Mouse (Mus musculus): Measurements from ENCODE around the gene Rnf130.

The Rnf130 gene

DNA sequence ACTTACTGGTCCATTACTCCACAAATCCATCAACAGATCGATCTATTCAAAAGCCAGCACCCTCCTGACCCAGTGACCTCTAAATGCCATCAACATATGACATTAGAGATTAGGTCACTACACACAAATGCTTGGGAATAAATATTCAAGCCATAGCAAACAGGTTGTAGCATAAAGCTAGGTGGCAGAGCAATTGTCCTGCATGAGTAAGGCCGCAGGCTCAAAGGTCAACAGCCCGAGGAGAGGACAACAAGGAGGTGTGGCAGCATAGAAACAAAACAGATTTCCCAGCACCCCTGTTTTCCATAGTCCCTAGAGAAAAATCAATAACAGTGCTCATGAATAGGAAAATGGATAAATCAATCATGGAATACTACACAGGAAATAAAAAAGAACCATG, 3.1 kb upstream of the Rnf130 start:
- in situ Hi-C loops (cut with MboI, MseI): no loop called here

DNA sequence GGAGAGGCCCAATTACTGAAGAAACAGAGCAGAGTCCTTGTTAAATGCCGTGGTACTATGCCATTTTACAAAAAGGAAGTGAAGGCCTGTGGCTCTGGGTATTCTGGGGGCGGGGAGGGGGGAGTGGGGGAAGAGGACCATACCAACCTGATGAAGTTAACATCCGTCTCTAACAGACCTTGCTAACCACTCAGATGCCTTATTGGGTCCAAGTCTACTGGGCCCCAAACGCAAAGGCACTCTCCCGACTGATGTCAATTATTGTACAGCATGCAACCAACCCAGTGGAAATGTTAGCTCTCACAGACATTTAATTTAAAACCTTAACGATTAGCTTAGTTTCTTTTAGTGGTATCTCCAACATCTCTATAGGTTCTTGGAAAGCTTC, 707 bp upstream of the Rnf130 start:
- in situ Hi-C loops (cut with MboI, MseI): no loop called here

GRCm38 (mm10) chr11:50025721-50026520, 775 bp downstream of the Rnf130 start:
- in situ Hi-C loops (cut with MboI, MseI): loop anchor here in 1 of 2 experiments (5.0 kb wide), 1 partner anchor 111 kb away; no protein-coding TSS in a partner anchor

DNA sequence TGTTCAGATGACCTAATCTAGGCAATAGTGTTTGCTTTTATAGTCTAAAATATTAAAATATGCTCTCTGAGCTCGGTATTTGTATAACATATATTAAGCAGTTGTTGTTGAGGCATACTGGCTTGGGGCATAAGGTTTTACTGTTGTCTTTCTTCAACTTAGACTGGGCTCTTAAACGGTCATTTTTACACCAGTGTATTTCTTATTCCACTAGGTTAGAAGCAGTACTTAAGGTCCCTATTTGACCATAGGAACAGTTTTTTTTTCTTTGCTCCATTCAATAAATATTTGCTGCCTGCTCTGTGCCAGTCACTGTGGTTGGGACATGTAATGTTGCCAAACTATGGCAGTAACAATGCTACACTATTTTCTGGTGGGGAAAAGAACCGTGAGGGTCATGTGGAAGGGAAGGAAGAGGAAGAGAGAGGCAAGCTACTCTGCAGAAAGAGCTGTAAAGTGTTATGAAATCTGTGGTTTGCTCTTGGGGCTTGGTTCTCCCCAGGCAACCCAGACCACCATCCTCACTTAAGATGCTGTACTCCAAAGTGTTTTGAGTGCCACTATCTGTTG, 1.5 kb downstream of the Rnf130 start:
- in situ Hi-C loops (cut with MboI, MseI): loop anchor here in 1 of 2 experiments (5.0 kb wide), 1 partner anchor 111 kb away; no protein-coding TSS in a partner anchor

DNA sequence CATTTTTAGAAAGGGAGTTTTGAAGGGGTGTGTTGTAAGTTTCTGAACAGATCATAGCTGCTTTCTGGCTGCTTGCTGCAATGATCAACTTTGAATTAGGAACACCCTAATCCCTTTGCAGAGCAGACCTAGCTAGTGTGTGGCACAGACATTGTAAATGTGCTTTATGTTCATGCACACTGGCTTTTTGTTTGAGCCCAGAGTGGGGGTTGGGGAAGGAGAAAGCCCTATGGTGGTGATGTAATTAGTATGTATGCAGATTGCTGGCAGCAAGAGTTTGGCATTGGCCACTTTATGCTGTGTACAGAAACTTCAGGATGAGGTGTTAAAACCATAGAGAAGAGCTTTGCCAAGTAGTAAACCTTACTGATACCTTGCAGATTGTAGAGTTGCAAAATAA, 3.3 kb downstream of the Rnf130 start:
- in situ Hi-C loops (cut with MboI, MseI): loop anchor here in 1 of 2 experiments (5.0 kb wide), 1 partner anchor 109 kb away; no protein-coding TSS in a partner anchor

DNA sequence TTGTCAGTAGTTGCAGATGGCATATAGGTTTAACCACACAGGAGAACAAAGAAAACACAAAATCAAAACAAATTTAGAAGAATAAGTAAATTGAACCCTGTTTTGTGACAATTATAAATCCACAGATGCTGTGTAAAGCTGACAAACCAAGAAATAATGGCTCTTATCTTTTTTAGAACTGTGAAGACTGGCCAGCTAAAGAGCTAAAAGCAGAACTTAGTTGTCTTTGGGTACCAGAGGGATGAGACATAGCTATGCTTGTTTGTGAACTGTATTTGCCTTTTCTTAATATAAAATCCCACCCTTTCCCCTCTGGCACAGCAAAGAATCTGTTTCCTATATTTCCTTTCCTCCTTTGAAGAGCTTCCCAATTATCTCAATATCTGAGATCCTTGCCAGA, 9.0 kb downstream of the Rnf130 start:
- in situ Hi-C loops (cut with MboI, MseI): no loop called here

- in situ Hi-C loops (cut with MboI, MseI): no loop called here
These were observed 10.6 kb downstream of the Rnf130 start for GRCm38 (mm10) chr11:50035726-50036125.

- in situ Hi-C loops (cut with MboI, MseI): no loop called here
These were observed 11.8 kb downstream of the Rnf130 start for GRCm38 (mm10) chr11:50036781-50037460.

DNA sequence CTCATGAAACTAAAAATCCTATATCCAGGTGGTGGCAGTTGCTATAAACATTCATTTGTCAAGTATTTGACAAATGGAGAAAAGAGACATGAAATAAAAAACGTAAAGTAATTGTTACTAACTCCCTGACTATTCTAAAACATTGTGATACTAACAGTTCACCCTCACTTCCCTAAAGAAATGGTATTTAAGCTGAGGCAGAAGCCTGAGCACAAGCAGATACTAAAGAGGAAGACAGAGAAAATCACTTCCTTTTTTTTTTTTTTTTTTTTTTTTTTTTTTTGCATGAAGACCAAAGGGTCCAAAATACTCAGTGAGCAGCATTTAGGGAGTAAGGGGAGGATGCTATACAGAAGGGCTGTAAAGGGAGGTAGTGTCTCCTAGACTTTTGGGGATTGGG, 13.6 kb downstream of the Rnf130 start:
- in situ Hi-C loops (cut with MboI, MseI): no loop called here

DNA sequence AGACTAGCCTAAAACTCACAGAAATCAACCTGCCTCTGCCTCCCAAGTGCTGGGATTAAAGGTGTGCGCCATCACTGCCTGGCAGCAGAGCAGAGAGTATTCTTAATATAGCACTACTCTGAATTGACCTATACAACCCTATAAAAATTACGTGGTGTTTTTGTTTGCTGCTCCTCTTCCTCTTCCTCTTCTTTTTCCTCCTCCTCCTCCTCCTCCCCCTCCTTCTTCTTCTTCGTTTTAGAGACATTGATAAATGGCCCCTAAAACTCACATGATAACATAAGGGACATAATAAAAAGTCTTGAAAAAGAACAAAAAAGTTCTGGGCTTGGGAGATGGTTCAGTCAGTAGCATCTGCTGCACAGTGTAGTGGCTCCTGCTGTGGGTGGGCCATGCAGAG, 16.0 kb downstream of the Rnf130 start:
- in situ Hi-C loops (cut with MboI, MseI): no loop called here

- in situ Hi-C loops (cut with MboI, MseI): no loop called here
These were observed 17.3 kb downstream of the Rnf130 start for GRCm38 (mm10) chr11:50042345-50042997.

DNA sequence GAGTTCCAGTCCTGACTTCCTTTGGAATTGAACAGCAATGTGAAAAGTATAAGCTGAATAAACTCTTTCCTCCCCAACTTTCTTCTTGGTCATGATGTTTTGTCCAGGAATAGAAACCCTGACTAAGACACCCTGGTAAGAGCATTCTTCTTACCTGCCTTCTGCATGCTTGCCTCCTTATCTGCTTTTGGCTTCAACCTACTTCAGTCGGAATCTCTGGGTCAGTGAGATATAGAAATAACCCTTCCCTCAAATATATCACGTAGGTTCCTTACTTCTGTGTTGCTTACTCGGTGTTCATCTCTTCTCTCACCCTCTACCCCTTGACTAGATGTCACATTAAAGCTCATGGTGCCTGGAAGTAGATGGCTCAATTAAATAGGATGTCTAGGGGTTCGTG, 19.3 kb downstream of the Rnf130 start:
- in situ Hi-C loops (cut with MboI, MseI): no loop called here

DNA sequence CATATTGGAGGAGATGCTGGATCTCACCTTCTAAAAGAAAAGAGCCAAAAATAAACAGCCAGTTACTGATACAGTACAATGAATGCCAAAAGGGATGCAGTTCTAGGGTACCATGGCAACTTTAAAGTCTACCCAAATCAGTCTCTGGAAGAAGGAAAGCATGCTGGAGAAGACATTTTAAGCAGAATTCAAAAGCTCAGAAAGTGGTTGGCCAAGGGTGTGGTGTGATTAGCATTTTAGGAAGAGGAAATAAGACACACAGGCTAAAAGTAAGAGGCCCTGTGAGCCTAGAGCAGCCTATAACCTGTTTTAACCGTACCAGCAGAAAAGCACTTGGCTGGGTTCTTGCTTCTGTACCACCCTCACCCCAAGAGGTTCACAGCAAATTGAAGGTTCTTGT, 22.5 kb downstream of the Rnf130 start:
- in situ Hi-C loops (cut with MboI, MseI): no loop called here

GRCm38 (mm10) chr11:50048115-50048514, 23.0 kb downstream of the Rnf130 start:
- in situ Hi-C loops (cut with MboI, MseI): no loop called here

DNA sequence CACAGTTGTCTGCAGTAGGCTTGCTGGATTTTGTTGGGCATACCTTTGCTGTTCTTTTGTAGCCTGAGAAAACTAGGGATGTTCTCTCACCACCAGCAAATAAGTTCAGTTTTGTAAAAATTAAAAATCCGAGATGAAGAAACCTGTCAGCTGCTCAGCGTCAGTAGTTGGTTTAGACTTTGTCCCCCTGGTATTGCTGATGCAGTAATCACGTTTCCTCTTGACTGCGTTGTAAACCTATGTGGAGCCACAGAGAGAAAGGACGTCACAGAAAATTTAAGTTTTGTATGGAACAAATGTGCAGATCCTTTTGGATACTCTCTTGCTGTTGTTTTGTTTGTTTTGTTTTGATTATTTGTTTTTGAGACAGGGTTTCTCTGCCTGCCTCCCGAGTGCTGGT, 25.2 kb downstream of the Rnf130 start:
- in situ Hi-C loops (cut with MboI, MseI): no loop called here

DNA sequence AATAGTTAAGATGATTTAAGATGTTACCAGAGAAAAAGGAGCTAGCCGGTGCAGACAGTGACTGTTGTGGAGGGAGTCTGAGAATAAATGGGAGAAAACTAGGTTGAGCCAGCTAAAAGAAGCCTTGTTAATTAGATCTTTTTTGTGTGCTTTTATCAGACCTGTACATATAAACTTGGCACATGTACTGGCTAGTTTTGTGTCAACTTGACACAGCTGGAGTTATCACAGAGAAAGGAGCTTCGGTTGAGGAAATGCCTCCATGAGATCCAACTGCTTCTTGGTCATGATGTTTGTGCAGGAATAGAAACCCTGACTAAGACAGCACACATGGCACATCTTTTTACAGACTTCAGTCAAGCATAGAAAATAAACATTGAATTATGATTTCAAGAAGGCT, 32.6 kb downstream of the Rnf130 start:
- in situ Hi-C loops (cut with MboI, MseI): no loop called here

DNA sequence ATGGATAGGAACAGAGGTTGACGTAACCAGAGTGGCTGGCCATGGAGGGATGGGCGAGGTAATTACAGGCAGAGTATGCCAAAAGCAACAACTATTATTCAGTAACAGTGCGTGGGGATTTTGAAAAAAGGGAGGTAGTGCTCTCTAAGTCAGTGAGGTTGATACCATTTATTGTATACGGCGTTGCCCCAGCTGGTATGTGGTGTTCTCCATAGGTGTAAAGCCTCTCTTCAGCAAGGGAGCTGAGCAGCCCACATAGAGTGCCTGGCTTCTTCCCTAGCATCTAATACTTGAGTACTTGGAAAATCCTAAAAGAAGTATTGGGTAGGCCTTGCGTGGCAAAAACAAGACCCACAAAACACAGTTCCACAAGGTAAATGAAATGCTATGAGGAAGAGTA, 33.1 kb downstream of the Rnf130 start:
- in situ Hi-C loops (cut with MboI, MseI): no loop called here

DNA sequence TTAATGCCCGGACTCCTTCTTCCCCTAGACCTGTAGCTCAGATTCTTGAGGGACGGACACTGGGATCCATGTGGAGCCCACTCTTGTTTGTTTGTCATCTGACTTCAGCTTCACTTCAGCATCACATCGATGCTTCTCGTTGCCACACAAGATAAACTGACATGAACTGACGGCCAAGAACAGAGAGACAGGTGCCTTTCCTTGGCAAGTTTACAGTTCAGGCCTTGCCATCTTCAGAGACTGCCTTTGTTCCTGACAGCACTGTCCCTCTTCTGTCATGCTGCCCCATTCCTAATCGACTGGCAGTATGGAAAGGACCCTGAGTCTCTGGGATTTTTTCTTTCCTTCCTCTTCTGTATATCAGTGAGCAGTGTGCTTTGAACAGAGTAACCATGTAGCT, 33.9 kb downstream of the Rnf130 start:
- in situ Hi-C loops (cut with MboI, MseI): no loop called here

DNA sequence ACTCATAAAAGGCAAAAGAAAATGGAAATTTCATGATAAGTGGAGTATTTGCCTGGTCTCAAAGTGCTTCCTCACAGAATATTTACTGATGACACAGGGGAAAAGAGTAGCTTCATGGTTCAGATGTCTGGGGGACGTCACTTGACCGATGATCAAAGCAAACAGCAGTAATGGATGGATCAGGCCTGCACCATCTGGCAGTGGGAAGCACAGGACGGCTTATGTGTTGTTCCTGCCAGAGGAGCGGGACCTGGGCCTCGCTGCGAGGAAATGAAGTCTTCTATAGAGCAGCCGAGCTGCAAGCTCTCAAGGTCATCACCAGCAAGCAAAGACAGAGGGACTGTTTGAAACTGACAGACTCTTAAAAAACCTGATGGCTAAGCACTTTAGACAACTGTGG, 37.0 kb downstream of the Rnf130 start:
- in situ Hi-C loops (cut with MboI, MseI): no loop called here

DNA sequence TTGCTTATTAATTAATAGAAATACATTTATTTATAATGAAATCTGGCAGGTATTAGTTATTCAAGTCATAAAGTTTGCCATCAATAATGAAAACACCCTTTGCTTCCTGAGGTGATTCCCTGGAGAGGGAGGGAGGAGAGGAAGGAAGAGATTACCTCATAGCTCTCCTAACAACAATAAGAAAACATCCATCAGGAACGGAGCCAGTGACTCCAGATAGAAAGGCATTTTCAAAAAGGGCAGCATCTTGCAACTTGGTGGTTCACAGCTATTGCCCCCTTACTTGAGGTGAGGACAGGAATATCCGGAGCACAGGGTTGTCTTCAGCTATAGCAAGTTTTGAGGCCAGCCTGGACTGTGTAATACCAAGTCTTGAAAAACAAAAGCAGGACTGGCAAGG, 40.9 kb downstream of the Rnf130 start:
- in situ Hi-C loops (cut with MboI, MseI): no loop called here

DNA sequence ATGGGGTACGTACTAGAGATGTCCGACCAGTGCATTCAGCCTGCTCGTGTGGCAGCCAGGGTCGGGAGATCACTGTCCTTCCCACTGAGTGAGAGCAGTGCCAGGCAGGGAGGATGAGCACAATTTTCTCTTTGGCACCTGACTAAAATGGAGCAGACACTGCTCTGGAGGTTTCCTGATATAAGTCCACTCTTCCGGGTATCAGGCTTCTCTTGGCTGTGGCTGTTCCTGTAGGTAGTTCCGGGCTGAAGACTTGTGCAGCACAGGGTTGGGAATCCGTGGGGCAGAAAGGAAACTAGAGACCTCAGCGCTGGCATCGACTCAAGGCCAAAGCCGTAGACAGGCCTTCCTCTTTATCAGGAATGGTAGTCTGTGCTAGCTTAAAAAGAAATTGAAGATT, 48.7 kb downstream of the Rnf130 start:
- in situ Hi-C loops (cut with MboI, MseI): no loop called here

DNA sequence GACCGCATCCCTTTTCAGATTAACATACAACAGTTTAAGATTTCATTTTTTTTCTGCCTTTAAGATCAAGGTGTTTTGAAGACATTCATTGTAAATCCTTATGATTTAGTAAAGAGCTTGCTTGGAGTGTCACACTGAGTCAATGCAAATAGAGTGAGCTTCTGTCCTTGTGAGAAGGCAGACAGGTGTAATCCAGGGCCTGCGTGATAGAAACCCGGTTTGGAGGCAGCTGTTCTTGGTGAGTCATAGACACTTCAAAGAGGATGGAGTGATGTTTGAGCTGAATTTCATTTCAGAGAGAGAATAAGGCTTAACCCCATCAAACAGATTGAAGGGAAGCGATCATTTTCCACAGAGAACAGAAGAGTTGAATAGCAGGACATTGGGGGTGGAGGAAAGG, 51.6 kb downstream of the Rnf130 start:
- in situ Hi-C loops (cut with MboI, MseI): no loop called here

Data from T-helper 17 cell (primary cell).